Mouse (Mus musculus) kidney, embryonic 14.5 days (tissue): ENCODE data around the gene C4b. TPM values are rescaled to one million over a fixed set of nuclear protein-coding genes. Genes with fewer than 3 reads are reported as not detected.

ENCODE experiments used
- ATAC-seq: fragments of 200-750 bp; cut with Nextera tagmentation; 2 replicates; pipeline ENCODE4 v1.8.0; 2017; ENCODE audit warnings: moderate number of reproducible peaks, mild to moderate bottlenecking, moderate TSS enrichment, moderate library complexity; ENCODE audit not compliant: low FRiP score, low TSS enrichment
- H3K27ac ChIP-seq: fragments of 300-500 bp; sonication (generic); 2 replicates; pipeline ENCODE4 v1.5.1; 2014; ENCODE audit warnings: low read depth, mild to moderate bottlenecking, low read length, moderate library complexity, mixed read lengths
- H3K27me3 ChIP-seq: fragments of 300-500 bp; sonication (generic); 2 replicates; pipeline ENCODE4 v1.6.1; 2014; ENCODE audit warnings: mild to moderate bottlenecking, low read length; ENCODE audit not compliant: control insufficient read depth, insufficient read depth
- H3K36me3 ChIP-seq: fragments of 300-500 bp; sonication (generic); 2 replicates; pipeline ENCODE4 v1.6.1; 2014; ENCODE audit warnings: low read length, mixed read lengths; ENCODE audit not compliant: control insufficient read depth, insufficient read depth
- H3K4me1 ChIP-seq: fragments of 300-500 bp; sonication (generic); 2 replicates; pipeline ENCODE4 v1.6.1; 2014; ENCODE audit warnings: low read length, mixed read lengths; ENCODE audit not compliant: control insufficient read depth, insufficient read depth
- H3K4me2 ChIP-seq: fragments of 300-500 bp; sonication (generic); replicated peaks from 2 replicates; pipeline ENCODE4 v1.6.1; 2014; ENCODE audit warnings: low read depth, mild to moderate bottlenecking, low read length
- H3K4me3 ChIP-seq: fragments of 300-500 bp; sonication (generic); 2 replicates; pipeline ENCODE4 v1.5.1; 2014; ENCODE audit warnings: mild to moderate bottlenecking, low read length
- H3K9ac ChIP-seq: fragments of 300-500 bp; sonication (generic); 2 replicates; pipeline ENCODE4 v1.6.1; 2014; ENCODE audit warnings: low read depth, mild to moderate bottlenecking, low read length, moderate library complexity
- H3K9me3 ChIP-seq: fragments of 300-500 bp; sonication (generic); 2 replicates; pipeline ENCODE4 v1.6.1; 2016; ENCODE audit warnings: low read length; ENCODE audit not compliant: control insufficient read depth
- WGBS: fragments of 180-500 bp; shearing (Covaris S2); extraction: QIAGEN DNeasy Blood & Tissue Kit; methylation state at CpG from one replicate; pipeline ENCODE4 v1.1.7; 2014; 5-methylcytosine and 5-hydroxymethylcytosine counted together
- polyA plus RNA-seq: library from polyadenylated mRNA; unstranded; fragments of >200 nt; fragmentation: Nextera tagmentation; extraction: Ambion mirVana; gene quantifications from 2 replicates; pipeline ENCODE4 v1.2.1, GENCODE M21; 2014

Gene C4b
- polyA plus RNA-seq, 1 experiment from 2014 or later = not detected

GRCm38 (mm10) chr17:34688889-34689288, 54.8 kb downstream of the C4b start:
- WGBS = 88% methylated on average over 7 of the region's 7 CpGs
- Histone ChIP-seq H3K4me3 (no peak overlapping the region), H3K36me3 (no peaks in the 10 kb centered on the region), H3K4me1 (0 out of 2 replicates have a peak, but pooled peaks cover 3% of the 10 kb centered on the region), H3K4me2 (no peak overlapping the region), H3K9ac (no peak overlapping the region), H3K9me3 (no peaks in the 10 kb centered on the region), H3K27ac (no peak overlapping the region), H3K27me3 (no peaks in the 10 kb centered on the region)
- no peak for ATAC-seq

GRCm38 (mm10) chr17:34685120-34686110, 58.3 kb downstream of the C4b start:
- 80% methylated on average over 28 of the region's 28 CpGs for WGBS
- Histone ChIP-seq H3K27me3 (no peaks in the 10 kb centered on the region), H3K9me3 (no peaks in the 10 kb centered on the region), H3K4me1 (0 out of 2 replicates have a peak, but pooled peaks cover 3% of the 10 kb centered on the region), H3K27ac (no peak overlapping the region), H3K36me3 (no peaks in the 10 kb centered on the region), H3K4me2 (no peak overlapping the region), H3K4me3 (no peak overlapping the region), H3K9ac (no peak overlapping the region)
- no peak for ATAC-seq

DNA sequence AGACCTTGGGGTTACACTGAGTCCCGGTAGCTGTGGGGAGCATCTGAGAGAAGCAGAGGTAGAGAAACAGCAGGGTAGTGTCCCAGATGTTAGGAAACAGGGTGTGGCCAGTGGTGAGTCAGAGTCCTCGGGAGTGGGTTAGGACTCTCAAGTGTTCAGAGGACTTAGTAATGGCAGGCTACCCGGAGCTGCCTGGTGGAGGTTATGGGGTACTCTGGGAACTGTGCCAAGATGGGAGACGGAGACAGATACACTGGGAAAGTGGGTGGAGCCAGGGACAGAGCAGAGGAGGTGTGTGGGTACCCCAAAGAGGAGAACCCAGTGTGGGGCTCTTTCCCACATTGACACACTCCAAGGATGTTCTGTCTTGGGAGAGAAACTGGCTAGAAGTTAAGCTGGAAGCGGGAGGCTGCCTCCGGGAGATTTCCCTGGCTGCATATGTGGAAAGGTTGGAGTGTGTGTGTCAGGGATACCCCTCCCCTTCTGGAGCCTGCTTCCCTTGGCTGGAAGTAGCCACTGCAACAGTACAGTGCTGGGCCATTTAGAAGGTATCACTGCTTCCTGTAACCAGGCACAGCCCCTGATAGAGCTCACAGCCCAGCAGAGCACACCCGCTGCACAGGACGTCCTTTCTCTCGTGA, 59.3 kb downstream of the C4b start:
- 58% methylated on average over 9 of the region's 9 CpGs for WGBS
- Histone ChIP-seq H3K9ac (no peak overlapping the region), H3K27me3 (peaks cover 3% of the 10 kb centered on the region; the same call in 1 of the 2 replicates), H3K4me1 (0 out of 2 replicates have a peak, but pooled peaks cover 3% of the 10 kb centered on the region), H3K4me3 (no peak overlapping the region), H3K9me3 (no peaks in the 10 kb centered on the region), H3K27ac (no peak overlapping the region), H3K4me2 (no peak overlapping the region), H3K36me3 (no peaks in the 10 kb centered on the region)
- no peak for ATAC-seq

DNA sequence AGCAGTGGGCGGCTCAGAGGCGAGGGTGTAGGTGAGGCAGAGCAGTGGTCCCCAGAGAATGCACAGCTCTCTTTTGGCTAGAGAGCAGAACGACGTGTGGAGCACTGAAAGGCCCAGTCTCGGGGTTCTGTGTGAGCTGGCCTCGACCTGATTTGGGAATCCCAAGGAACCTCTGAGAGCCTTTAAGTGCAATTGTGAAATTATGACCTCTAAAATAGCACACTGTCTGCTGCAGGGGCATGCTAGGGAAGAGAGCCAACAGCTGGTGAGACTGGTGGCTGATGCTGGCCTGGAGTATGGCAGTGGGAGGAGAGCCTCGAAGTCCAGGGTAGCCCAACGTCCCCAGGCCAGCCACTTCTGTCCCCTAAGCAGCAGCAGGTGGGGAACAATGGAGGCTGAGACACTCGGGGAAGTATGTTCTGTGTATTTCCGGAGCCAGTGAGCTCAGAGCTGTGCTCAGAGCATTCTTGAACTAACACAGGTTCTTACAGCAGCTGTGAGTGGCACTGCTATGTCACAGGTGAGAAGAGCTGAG, 59.9 kb downstream of the C4b start:
- no peak for ATAC-seq

GRCm38 (mm10) chr17:34683179-34683578, 60.5 kb downstream of the C4b start:
- peak; percentile 40; the same call in 1 of the 2 replicates for ATAC-seq
- Histone ChIP-seq H3K4me2 (no peak overlapping the region), H3K9ac (no peak overlapping the region), H3K27me3 (peaks cover 3% of the 10 kb centered on the region; the same call in 1 of the 2 replicates), H3K9me3 (no peaks in the 10 kb centered on the region), H3K4me3 (no peak overlapping the region), H3K27ac (no peak overlapping the region), H3K36me3 (no peaks in the 10 kb centered on the region), H3K4me1 (0 out of 2 replicates have a peak, but pooled peaks cover 3% of the 10 kb centered on the region)
- WGBS = 57% methylated on average over 8 of the region's 8 CpGs

More for the DNA sequence above, 59.9 kb downstream of the C4b start:
- Histone ChIP-seq H3K27ac (no peak overlapping the region), H3K4me2 (no peak overlapping the region), H3K27me3 (peaks cover 3% of the 10 kb centered on the region; the same call in 1 of the 2 replicates), H3K4me3 (no peak overlapping the region), H3K9ac (no peak overlapping the region), H3K36me3 (no peaks in the 10 kb centered on the region), H3K4me1 (0 out of 2 replicates have a peak, but pooled peaks cover 3% of the 10 kb centered on the region), H3K9me3 (no peaks in the 10 kb centered on the region)
- 71% methylated on average over 10 of the region's 10 CpGs for WGBS

DNA sequence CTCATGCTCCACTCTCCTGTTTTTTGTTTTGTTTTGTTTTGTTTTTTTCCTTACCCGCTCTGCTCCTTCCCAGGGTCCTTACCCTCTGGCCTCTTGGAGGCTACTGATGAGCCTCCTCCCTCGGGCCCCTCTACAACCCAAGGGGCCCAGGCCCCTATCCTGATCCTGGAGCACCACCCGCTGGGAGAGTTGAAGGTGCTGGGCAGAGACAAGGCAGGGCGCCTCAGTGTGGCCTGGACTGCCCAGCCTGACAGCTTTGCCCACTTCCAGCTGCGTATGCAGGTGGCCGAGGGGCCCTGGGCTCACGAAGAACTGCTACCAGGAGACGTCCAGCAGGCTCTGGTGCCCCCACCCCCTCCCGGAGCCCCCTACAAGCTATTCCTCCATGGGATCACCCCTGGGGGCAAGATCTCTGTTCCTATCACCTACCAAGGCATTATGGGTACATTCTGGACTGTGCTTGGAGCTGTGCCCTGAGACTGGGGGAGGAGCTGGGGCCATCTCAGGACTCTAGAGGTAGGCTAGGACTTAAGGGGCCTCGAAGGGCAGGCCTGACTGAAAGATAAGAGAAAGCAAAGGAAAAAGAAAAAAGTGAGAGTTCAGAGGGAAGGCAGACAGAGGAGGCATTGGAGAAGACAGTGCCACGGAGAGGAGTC, 61.7 kb downstream of the C4b start:
- ATAC-seq = no peak
- Histone ChIP-seq H3K36me3 (no peaks in the 10 kb centered on the region), H3K27me3 (peaks cover 6% of the 10 kb centered on the region; the same call in 1 of the 2 replicates), H3K9me3 (no peaks in the 10 kb centered on the region), H3K27ac (no peak overlapping the region), H3K4me1 (0 out of 2 replicates have a peak, but pooled peaks cover 3% of the 10 kb centered on the region), H3K4me2 (no peak overlapping the region), H3K9ac (no peak overlapping the region), H3K4me3 (no peak overlapping the region)
- 69% methylated on average over 11 of the region's 11 CpGs for WGBS

GRCm38 (mm10) chr17:34681132-34681571, 62.5 kb downstream of the C4b start:
- H3K9ac ChIP-seq = no peak overlapping the region
- H3K4me3 ChIP-seq = no peak overlapping the region
- no peaks in the 10 kb centered on the region for H3K36me3 ChIP-seq
- H3K9me3 ChIP-seq = no peaks in the 10 kb centered on the region
- 74% methylated on average over 17 of the region's 17 CpGs for WGBS
- peaks cover 7% of the 10 kb centered on the region; the same call in 1 of the 2 replicates for H3K27me3 ChIP-seq
- no peak overlapping the region for H3K4me2 ChIP-seq
- no peak overlapping the region for H3K27ac ChIP-seq
- H3K4me1 ChIP-seq = 0 out of 2 replicates have a peak, but pooled peaks cover 3% of the 10 kb centered on the region
- no peak for ATAC-seq

GRCm38 (mm10) chr17:34680621-34681020, 63.1 kb downstream of the C4b start:
- no peak overlapping the region for H3K9ac ChIP-seq
- no peak overlapping the region for H3K4me2 ChIP-seq
- H3K36me3 ChIP-seq = no peaks in the 10 kb centered on the region
- no peak overlapping the region for H3K27ac ChIP-seq
- peaks cover 8% of the 10 kb centered on the region for H3K27me3 ChIP-seq
- H3K4me3 ChIP-seq = no peak overlapping the region
- H3K9me3 ChIP-seq = no peaks in the 10 kb centered on the region
- 0 out of 2 replicates have a peak, but pooled peaks cover 3% of the 10 kb centered on the region for H3K4me1 ChIP-seq
- no peak for ATAC-seq
- 88% methylated on average over 4 of the region's 4 CpGs for WGBS
